Mouse (Mus musculus) ES-Bruce4 (cell line): ENCODE measurements around the gene Amph.

Experiments
- CTCF ChIP-seq: IDR thresholded peaks from one replicate; pipeline ENCODE4 v1.8.1; 2011; ENCODE audit warnings: low read depth, low read length
- EP300 ChIP-seq: IDR thresholded peaks from 2 replicates; pipeline ENCODE4 v1.6.1; 2011; ENCODE audit warnings: low read depth, low read length; ENCODE audit not compliant: insufficient read depth
- POLR2A ChIP-seq: IDR thresholded peaks from one replicate; pipeline ENCODE4 v1.8.1; 2011; ENCODE audit warnings: low read length; ENCODE audit not compliant: insufficient read depth

- TF ChIP-seq POLR2A = no peak
- no peak for TF ChIP-seq CTCF
- TF ChIP-seq EP300 = no peak
Observed at GRCm38 (mm10) chr13:19113034-19113922, 165.3 kb downstream of the Amph start.
